Mouse (Mus musculus) cerebellum, adult 2 months (tissue): ENCODE measurements around the gene E330034G19Rik. TPM values are rescaled to one million over a fixed set of nuclear protein-coding genes. Genes with fewer than 3 reads are reported as not detected.
"Not testable (repeated sequence)": the region's sequence is repeated elsewhere in the genome, so short reads cannot be mapped to it uniquely, and the experiment has no call there.

Source experiments
- DNase-seq, 2 experiments: peaks; one replicate each; pipeline ENCODE4 v3.0.0; 2021
- H3K27ac ChIP-seq: fragments of 200-500 bp; 2 replicates; pipeline ENCODE4 v1.5.1; 2012; ENCODE audit warnings: low read length, control low read depth, inconsistent platforms; ENCODE audit not compliant: insufficient read depth
- H3K27me3 ChIP-seq: fragments of 200-500 bp; 2 replicates; pipeline ENCODE4 v1.6.1; 2012; ENCODE audit warnings: inconsistent platforms, mild to moderate bottlenecking, low read length, moderate library complexity; ENCODE audit not compliant: control insufficient read depth, insufficient read depth
- H3K4me1 ChIP-seq: fragments of 200-500 bp; 2 replicates; pipeline ENCODE4 v1.6.1; 2011; ENCODE audit warnings: low read length; ENCODE audit not compliant: control insufficient read depth, insufficient read depth
- H3K4me3 ChIP-seq: fragments of 200-500 bp; replicated peaks from 2 replicates; pipeline ENCODE3; 2011; ENCODE audit warnings: mild to moderate bottlenecking, low read depth, low read length, control low read depth; ENCODE audit not compliant: insufficient read depth
- CTCF ChIP-seq: fragments of 200-500 bp; IDR thresholded peaks from 2 replicates; pipeline ENCODE4 v1.5.1; 2011; ENCODE audit warnings: low read depth, mild to moderate bottlenecking, control low read depth, low read length, moderate library complexity, borderline replicate concordance; ENCODE audit not compliant: insufficient read depth
- POLR2A ChIP-seq: fragments of 200-500 bp; IDR thresholded peaks from 2 replicates; pipeline ENCODE4 v1.6.1; 2011; ENCODE audit warnings: low read length, control low read depth, borderline replicate concordance; ENCODE audit not compliant: insufficient read depth
- WGBS: fragments of 180-500 bp; shearing (Covaris S2); methylation state at CpG from one replicate; pipeline ENCODE4 v1.1.7; 2018; 5-methylcytosine and 5-hydroxymethylcytosine counted together
- polyA plus RNA-seq: library from polyadenylated mRNA; depleted of rRNA; stranded (reverse); fragments of >200 nt; gene quantifications from 2 replicates; pipeline ENCODE4 v1.2.3, GENCODE M21; 2012

E330034G19Rik gene
- polyA plus RNA-seq, 1 experiment, result 0.29 TPM

DNA sequence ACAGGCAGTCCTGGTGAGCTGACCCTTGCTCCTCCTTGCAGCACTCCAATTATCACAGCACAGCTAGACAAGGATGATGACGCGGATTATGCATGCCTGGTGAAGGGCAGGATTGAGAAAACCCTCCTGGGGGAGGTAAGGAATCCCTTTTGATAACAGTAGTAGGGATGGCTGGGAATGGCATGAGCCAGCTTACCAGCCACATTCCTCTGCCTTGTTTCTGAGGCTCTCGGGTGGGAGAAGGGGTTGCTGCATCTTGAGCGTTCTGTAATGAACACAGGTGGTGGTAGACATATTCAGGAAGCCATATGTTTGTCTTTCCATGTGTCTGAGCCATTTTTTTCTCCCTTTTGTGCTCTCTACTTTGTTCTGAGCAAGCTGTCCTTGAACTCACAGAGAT is 6.9 kb upstream of the E330034G19Rik start:
- no peak overlapping the region for H3K27ac ChIP-seq
- TF ChIP-seq POLR2A (no peak), CTCF (no peak)
- no peaks in the 10 kb centered on the region for H3K4me1 ChIP-seq
- H3K27me3 ChIP-seq, result no peaks in the 10 kb centered on the region
- DNase-seq, result no peak
- no peak overlapping the region for H3K4me3 ChIP-seq
- WGBS, result 56% methylated on average over 4 of the region's 4 CpGs

DNA sequence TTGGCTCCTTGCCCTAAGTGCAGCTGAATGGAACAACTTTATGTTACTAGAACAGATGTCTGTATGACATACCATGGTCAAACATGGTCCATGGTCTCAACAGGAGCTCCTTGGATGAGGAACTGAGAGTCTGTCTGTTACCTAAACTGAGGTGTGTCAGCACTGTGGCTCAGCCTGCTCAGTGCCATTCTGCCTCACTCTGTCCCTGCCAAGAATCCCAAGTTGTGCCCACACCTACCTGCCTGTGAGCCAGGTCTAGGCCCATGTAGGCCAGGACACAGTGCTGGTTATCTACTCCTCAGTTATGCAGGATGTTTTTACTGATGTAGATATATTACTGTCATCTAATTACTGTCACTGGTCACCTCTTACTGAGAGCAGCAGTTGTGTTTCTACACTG is 2.3 kb upstream of the E330034G19Rik start:
- H3K27ac ChIP-seq, result no peak overlapping the region
- H3K4me1 ChIP-seq, result no peaks in the 10 kb centered on the region
- no peak overlapping the region for H3K4me3 ChIP-seq
- no peak for TF ChIP-seq CTCF
- no peak for TF ChIP-seq POLR2A
- H3K27me3 ChIP-seq, result no peaks in the 10 kb centered on the region
- DNase-seq, result no peak

DNA sequence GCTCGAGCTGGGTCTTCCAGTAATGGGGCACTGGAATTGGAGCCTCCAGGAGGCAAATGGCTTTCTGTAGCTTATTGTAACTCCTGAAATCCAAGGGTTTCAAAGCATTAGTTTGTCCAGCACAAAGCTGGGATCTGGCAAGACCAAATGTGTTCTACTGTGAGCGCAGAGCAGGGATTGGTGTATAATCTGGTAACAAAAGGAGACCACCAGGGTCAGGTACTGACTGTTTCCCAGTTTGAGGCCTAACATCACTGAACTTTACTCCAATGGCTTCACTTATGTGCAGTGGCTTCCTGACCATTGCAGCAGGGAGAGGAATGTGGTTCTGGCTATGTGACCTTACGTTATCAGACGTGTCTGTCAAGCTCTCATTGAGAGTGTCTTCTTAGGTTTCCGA is 617 bp downstream of the E330034G19Rik start:
- DNase-seq, result no peak

DNA sequence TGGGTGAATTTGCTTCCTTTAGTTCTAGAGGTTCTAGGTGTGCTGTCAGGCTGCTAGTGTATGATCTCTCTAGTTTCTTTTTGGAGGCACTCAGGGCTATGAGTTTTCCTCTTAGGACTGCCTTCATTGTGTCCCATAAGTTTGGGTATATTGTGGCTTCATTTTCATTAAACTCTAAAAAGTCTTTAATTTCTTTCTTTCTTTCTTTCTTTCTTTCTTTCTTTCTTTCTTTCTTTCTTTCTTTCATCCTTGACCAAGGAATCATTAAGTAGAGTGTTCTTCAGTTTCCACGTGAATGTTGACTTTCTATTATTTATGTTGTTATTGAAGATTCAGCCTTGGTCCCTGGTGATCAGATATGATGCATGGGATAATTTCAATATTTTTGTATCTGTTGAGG is 9.1 kb downstream of the E330034G19Rik start:
- 79% methylated on average over 1 of the region's 1 CpGs for WGBS
- not testable (repeated sequence) for DNase-seq, H3K4me1 ChIP-seq, H3K27me3 ChIP-seq, H3K4me3 ChIP-seq, H3K27ac ChIP-seq

More for the DNA sequence above, 617 bp downstream of the E330034G19Rik start:
- Histone ChIP-seq H3K4me1 (no peaks in the 10 kb centered on the region), H3K27me3 (no peaks in the 10 kb centered on the region), H3K27ac (no peak overlapping the region), H3K4me3 (no peak overlapping the region)
- 84% methylated on average over 5 of the region's 5 CpGs for WGBS
- no peak for TF ChIP-seq POLR2A
- no peak for TF ChIP-seq CTCF

DNA sequence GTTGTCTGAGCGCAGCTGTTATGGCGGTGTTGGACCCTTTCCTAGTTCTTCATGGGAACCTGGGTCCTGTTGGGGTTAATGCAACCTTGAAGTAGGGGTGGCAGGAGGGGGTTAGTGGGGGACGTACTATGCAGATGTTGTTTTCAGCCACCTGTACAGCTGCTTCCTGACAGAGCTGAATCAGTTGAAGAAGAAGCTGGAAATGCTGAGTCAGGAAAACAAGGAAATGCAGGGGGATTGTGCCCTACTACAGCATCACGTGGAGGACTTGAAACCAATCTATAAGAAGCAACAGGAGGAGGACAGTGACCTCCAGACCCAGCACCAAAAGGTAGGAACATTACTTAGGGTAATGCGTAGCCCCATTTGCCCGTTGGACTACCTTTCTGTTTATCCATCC is 13.7 kb downstream of the E330034G19Rik start:
- TF ChIP-seq POLR2A (no peak), CTCF (no peak)
- H3K4me3 ChIP-seq, result no peak overlapping the region
- no peaks in the 10 kb centered on the region for H3K4me1 ChIP-seq
- WGBS, result 75% methylated on average over 6 of the region's 6 CpGs
- H3K27ac ChIP-seq, result no peak overlapping the region
- no peaks in the 10 kb centered on the region for H3K27me3 ChIP-seq
- DNase-seq, result no peak

DNA sequence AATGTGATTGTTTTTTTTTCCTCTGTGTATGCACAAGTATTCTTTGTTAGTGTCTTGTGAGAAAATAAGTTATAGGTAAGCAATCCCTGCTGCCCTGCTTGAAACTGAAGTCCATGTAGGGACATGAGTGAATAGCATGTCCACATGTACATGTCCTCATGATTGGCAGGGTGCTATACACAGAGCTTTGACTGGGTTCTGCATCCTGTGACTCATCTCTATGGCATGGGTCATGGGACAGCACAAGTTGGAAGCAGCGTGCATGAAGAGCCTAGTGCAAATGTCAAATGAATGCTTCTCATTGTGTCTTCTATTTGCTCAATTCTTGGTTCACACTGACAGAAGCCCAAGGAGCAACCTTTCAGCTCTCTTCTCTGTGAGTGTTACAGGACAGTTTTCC is 14.1 kb downstream of the E330034G19Rik start:
- DNase-seq, result no peak
- 86% methylated on average over 1 of the region's 1 CpGs for WGBS
- H3K27ac ChIP-seq, result no peak overlapping the region
- TF ChIP-seq CTCF (no peak), POLR2A (no peak)
- no peaks in the 10 kb centered on the region for H3K27me3 ChIP-seq
- no peaks in the 10 kb centered on the region for H3K4me1 ChIP-seq
- no peak overlapping the region for H3K4me3 ChIP-seq

DNA sequence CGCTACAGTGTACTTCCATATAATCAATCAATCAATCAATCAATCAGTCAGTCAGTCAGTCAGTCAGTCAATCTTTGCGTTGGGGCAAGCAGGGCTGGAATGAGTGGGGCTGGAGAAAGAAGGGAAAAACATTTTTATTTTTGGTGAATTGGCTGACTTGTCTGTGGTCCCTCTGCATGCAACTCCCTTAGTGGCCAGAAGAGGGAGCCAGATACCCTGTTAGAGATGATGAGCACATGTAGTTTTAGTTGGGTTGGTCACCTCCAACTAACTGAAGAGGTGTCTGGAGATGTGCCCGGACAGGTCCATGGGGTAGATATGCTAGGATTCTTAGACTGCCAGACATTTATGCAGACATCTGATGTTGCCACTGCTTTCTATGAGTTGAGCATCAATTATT is 18.1 kb downstream of the E330034G19Rik start:
- Histone ChIP-seq H3K4me1 (no peaks in the 10 kb centered on the region), H3K4me3 (no peak overlapping the region)
- 33% methylated on average over 3 of the region's 3 CpGs for WGBS

DNA sequence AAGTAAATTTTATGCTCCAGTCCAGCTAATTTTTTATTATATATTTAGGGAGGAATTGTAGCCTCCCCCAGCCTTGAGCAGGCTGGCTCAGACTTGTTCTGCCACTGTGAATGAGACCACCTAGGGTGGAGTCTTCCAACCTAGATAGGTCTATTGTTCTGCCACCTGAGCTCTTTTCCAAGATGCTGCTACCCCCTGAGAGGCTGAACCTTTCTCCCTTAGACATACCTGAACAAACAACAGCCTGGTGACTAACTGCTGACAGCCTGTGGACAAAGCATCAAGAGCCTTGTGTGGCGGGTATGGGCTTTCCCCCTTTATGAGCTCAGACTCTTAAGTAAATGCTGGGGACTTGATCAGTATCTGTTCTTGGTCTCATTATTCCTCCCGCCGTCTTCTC is 54.0 kb downstream of the E330034G19Rik start:
- 82% methylated on average over 3 of the region's 3 CpGs for WGBS

More for the DNA sequence above, 18.1 kb downstream of the E330034G19Rik start:
- no peaks in the 10 kb centered on the region for H3K27me3 ChIP-seq
- TF ChIP-seq CTCF, result peak; percentile 71
- TF ChIP-seq POLR2A, result no peak
- no peak overlapping the region for H3K27ac ChIP-seq
- peak; percentile 41 to 57 for DNase-seq

More for the DNA sequence above, 54.0 kb downstream of the E330034G19Rik start:
- H3K4me1 ChIP-seq, H3K27me3 ChIP-seq, H3K4me3 ChIP-seq, H3K27ac ChIP-seq, DNase-seq: not testable (repeated sequence)
